Mouse (Mus musculus): ENCODE data around the gene Exosc1. TPM values are rescaled to one million over a fixed set of nuclear protein-coding genes. Genes with fewer than 3 reads are reported as not detected.
A peak's percentile ranks its signal among the peaks of the same experiment; 100 is the strongest.

Exosc1 gene
- 0.70 and 0.94 TPM in 2 replicates for polyA plus RNA-seq (2012)

DNA sequence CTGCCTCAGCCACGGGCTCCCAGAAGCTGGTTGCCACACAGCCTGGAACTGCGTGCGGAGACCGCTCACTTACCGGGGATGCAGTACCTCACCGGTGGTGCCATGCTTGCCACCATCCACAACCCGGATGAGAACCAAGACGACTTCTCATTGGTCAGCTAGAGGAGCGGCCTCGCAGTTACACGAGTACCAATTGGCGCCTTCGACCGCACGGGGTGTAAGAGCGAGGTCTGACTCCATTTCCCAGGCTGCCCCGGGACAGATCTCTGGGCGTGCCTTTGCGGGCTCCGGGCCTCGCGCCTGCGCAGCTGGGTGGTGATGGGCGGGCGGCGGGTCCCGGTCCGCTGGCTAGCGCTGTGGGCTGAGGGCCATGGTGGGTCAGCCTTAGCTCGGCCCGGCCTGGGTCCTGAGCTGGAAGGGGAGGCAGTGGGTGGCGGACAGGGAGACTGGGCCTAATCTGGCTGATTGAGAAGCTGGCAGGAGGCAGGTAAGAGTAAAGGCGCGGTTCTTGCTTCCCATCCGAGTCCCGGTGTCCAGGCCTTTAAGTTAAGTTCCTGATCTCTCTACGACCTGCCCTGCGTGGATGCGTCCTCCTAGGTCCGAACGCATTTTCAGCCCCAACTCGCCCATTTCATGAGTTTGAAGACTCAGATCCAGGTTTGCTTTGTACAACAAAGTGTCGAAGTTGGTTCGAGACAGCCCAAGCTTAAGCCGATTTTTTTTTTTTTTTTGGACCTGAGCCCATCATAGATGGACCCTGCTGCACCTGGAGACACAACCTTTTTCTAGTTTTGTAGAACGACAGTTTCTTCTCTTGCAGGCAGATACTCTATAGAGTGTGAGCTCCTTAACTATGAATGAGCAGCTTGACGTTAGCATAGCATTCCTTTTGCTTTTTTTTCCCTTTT, at the start of gene Exosc1, which contains the start of gene Zdhhc16:
TSS of gene Exosc1 (minus strand) at position 245 of the 908 bp plus-strand sequence.
TSS of gene Zdhhc16 (plus strand) at position 302 of the 908 bp plus-strand sequence.
- H3K36me3 ChIP-seq (ENCODE audit: control insufficient read depth) = peaks cover 49% of the 10 kb centered on the region
- TF ChIP-seq GATA1 (IDR thresholded peaks at IDR 0.05; ENCODE audit: low read length) (no peak), TAL1 (IDR thresholded peaks at IDR 0.05; ENCODE audit: low read length) (no peak)
- no peaks in the 10 kb centered on the region for H3K27me3 ChIP-seq (ENCODE audit: control insufficient read depth)
- peak within 1 kb of the TSS; percentile 98 for H3K4me3 ChIP-seq (replicated peaks)
- no peaks in the 10 kb centered on the region for H3K9me3 ChIP-seq (ENCODE audit: control insufficient read depth, low read length)
- H3K4me1 ChIP-seq (ENCODE audit: control insufficient read depth) = peaks cover 38% of the 10 kb centered on the region

DNA sequence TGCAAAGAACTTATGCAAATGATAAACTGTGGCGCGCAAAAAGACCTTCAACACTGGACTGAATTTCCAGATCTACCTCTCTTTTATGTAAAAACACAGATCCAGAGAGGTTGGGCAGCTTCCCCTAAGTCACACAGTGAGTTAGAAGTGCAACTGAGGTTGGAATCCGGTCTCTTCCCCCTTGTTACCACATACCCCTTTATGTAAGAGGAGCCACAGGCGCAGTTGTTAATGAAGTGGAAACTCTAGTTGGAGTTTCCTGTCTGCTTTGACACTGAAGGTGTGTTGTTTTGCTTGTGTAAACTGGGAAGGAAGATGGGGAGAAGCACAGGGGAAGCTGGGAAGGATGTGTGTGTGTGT, 49.5 kb upstream of the Exosc1 start:
- H3K4me3 ChIP-seq (replicated peaks) = peak overlapping the region; percentile 78
- no peaks in the 10 kb centered on the region; the same call in 1 of the 2 replicates for H3K9me3 ChIP-seq (ENCODE audit: control insufficient read depth, low read length)
- H3K36me3 ChIP-seq (ENCODE audit: control insufficient read depth) = peaks cover 8% of the 10 kb centered on the region
- TF ChIP-seq GATA1 (IDR thresholded peaks at IDR 0.05; ENCODE audit: low read length) (no peak), TAL1 (IDR thresholded peaks at IDR 0.05; ENCODE audit: low read length) (no peak)
- H3K27me3 ChIP-seq (ENCODE audit: control insufficient read depth) = peaks cover 39% of the 10 kb centered on the region
- H3K4me1 ChIP-seq (ENCODE audit: control insufficient read depth) = peaks cover 34% of the 10 kb centered on the region

DNA sequence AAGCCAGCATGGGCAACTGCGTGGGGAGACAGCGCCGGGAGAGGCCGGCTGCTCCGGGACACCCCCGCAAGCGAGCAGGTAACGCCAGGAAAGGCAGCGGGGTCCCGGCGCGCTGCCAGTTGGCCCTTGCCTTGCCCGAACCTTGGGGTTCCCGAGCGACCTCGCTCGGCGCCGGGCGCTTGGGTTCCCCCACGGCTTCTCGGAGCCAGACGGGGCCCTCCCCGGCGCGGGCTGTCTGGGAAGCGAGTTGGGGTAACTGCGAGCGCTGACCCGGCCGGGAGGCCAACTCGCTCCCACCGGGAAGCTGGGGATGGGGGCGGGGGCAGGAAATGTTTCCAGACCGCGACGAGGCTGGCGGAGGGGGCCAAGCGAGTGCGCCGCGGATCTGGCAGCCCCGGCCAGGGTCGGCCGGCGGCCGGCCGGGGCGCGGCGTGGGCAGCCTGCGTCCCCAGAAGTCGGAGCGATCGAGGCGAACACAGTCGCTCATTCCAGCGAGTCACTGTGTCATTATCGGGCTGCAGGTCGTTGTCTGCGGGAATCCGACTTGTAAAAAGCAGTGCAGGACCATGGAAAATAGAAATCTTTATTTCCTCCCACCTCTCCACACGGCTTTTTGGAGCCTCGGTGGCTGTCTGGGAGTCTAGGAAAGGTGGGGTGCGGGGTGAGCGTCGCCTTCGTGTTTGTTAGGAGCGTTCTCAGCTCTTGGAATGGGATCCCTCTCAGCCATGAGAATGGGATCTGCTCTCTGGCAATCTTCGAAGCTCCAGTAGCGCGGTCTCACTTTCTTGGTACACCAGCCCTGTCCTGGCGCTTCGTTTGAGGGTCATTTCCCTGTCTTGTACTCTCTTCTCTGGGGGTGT, 48.9 kb upstream of the Exosc1 start:
- Histone ChIP-seq H3K36me3 (ENCODE audit: control insufficient read depth) (peaks cover 14% of the 10 kb centered on the region), H3K27me3 (ENCODE audit: control insufficient read depth) (peaks cover 39% of the 10 kb centered on the region), H3K9me3 (ENCODE audit: control insufficient read depth, low read length) (no peaks in the 10 kb centered on the region; the same call in 1 of the 2 replicates), H3K4me3 (replicated peaks) (peak overlapping the region; percentile 78), H3K4me1 (ENCODE audit: control insufficient read depth) (peaks cover 37% of the 10 kb centered on the region)
- TF ChIP-seq GATA1 (IDR thresholded peaks at IDR 0.05; ENCODE audit: low read length) (no peak), TAL1 (IDR thresholded peaks at IDR 0.05; ENCODE audit: low read length) (no peak)

DNA sequence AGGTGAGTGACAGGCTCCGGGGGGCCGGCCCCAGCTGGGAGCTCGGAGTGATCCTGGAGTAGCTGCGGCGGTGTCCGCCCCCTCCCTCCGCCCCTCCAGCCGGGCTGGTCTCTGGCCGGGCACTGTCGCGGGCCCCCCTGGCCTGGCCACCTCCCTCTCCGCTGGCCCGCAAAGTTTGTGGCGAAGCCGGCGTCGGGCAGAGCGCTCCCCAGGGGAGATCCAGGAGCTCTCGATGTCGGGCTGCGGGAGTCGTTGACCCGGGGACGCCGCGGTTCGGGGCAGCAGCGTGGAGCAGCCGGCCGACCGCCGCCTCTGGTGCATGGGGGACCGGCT, 48.3 kb upstream of the Exosc1 start, which contains the start of gene Ubtd1:
TSS of gene Ubtd1 (plus strand) at position 169 of the 333 bp plus-strand sequence.
- H3K4me3 ChIP-seq (replicated peaks) = peak within 1 kb of the TSS; percentile 78
- H3K36me3 ChIP-seq (ENCODE audit: control insufficient read depth) = peaks cover 18% of the 10 kb centered on the region
- H3K9me3 ChIP-seq (ENCODE audit: control insufficient read depth, low read length) = no peaks in the 10 kb centered on the region; the same call in 1 of the 2 replicates
- peaks cover 39% of the 10 kb centered on the region for H3K27me3 ChIP-seq (ENCODE audit: control insufficient read depth)
- no peak for TF ChIP-seq TAL1 (IDR thresholded peaks at IDR 0.05; ENCODE audit: low read length)
- no peak for TF ChIP-seq GATA1 (IDR thresholded peaks at IDR 0.05; ENCODE audit: low read length)
- H3K4me1 ChIP-seq (ENCODE audit: control insufficient read depth) = peaks cover 37% of the 10 kb centered on the region

DNA sequence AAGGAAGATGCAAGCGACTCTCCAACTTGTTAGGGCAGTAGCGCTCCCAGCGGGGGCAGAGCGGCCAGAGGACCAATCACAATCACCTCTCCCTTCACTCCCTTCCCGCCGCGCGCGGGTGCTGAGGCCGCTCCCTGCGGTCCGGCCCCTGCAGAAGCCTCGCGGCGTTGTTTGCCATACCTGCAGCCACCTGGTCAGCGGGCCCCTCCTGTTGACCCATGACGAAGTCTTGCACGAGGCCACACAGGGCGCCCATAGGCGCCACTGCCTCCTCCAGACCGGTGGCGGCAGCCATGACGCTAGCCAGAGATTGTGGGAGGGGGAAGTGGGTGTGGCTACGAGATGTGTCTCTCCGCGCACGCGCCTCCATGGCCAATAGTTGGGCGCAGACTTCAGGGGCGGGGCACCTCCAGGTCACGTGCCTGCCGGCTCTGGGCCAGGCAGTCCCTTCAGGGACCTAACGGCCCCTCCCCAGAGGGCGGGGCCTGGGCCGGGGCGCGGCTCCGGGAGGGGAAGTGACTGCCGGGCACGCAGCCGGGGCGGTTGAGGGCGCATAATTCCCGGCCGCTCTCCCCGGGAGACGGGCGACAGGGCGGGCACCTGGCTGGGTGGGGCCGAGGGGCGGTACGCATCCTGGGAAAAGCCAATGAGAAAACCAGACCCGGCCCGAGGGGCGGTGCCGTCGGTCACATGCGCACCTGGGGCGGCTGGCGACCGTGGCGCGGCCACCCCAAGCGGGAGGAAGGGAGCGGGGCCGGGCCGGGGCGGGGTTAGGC, 47.8 kb upstream of the Exosc1 start, which contains the start of gene Mms19:
TSS of gene Mms19 (minus strand) at position 339 of the 776 bp plus-strand sequence.
- H3K27me3 ChIP-seq (ENCODE audit: control insufficient read depth) = peaks cover 39% of the 10 kb centered on the region
- H3K4me3 ChIP-seq (replicated peaks) = peak within 1 kb of the TSS; percentile 78
- peaks cover 19% of the 10 kb centered on the region for H3K36me3 ChIP-seq (ENCODE audit: control insufficient read depth)
- peaks cover 37% of the 10 kb centered on the region for H3K4me1 ChIP-seq (ENCODE audit: control insufficient read depth)
- TF ChIP-seq GATA1 (IDR thresholded peaks at IDR 0.05; ENCODE audit: low read length) = no peak
- TF ChIP-seq TAL1 (IDR thresholded peaks at IDR 0.05; ENCODE audit: low read length) = no peak
- H3K9me3 ChIP-seq (ENCODE audit: control insufficient read depth, low read length) = no peaks in the 10 kb centered on the region; the same call in 1 of the 2 replicates

DNA sequence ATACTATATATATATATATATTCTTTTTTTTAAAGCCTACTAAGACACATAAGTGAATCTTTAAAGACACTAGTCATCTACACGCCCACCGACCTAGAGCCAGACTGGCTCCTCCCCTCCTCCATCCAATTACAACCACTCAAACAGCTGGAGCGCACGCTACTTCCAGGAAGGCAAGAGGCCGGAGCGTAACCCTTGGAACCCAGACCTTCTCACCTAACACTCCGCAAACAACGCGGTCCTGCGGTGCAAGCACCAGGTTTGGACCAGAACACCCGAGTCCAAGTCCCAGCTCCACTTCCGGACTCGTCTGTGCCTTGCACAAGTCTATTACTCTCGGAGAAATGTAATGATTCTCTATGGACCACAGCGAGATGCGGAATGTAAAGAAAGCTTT, 47.2 kb upstream of the Exosc1 start:
- H3K9me3 ChIP-seq (ENCODE audit: control insufficient read depth, low read length) = no peaks in the 10 kb centered on the region; the same call in 1 of the 2 replicates
- peaks cover 37% of the 10 kb centered on the region for H3K4me1 ChIP-seq (ENCODE audit: control insufficient read depth)
- peaks cover 39% of the 10 kb centered on the region for H3K27me3 ChIP-seq (ENCODE audit: control insufficient read depth)
- peaks cover 21% of the 10 kb centered on the region for H3K36me3 ChIP-seq (ENCODE audit: control insufficient read depth)
- TF ChIP-seq GATA1 (IDR thresholded peaks at IDR 0.05; ENCODE audit: low read length) (no peak), TAL1 (IDR thresholded peaks at IDR 0.05; ENCODE audit: low read length) (no peak)
- H3K4me3 ChIP-seq (replicated peaks) = peak overlapping the region; percentile 78

DNA sequence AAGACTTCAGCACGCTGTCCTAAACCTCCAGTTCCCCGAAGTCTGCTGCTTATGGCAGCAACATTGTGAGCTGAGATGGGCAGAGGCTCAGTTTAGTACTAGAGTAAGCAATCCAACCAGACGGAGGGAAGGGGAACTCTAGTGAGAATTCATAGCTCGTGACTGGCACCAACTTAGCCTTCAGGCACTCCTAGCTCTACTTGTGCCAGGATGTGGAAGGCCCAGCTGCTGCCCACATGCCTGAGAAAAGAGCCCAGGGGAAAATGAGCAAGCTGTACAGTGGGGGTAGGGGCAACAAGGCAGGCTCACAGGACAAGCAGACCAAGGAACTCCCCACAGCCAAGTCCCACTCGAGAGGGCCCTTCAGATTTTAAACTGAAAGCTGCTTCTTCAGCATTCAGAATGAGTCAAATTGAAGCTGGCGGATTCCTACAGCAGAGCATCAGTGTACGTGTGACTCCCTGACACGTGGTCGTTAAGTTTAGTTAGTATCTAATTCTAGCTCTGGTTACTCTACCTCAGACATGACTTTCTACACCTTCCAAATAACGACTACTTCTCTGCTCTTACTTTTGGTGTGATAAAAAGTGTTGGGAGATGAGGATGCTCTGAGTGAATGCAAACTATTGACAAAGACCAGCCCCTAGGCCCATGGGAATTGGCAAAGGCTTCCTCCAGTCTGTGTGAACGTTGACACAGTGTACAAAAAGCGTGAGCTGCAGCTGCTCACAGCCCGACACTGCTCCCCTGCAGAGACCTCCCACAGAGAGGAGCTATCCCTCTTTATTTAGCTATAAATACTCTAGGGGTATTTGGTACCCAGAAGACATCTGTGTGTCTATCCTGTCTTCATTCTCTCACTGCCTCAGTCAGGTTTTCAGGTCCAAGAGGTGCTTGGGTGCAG, 40.9 kb upstream of the Exosc1 start:
- H3K9me3 ChIP-seq (ENCODE audit: control insufficient read depth, low read length) = no peaks in the 10 kb centered on the region
- TF ChIP-seq GATA1 (IDR thresholded peaks at IDR 0.05; ENCODE audit: low read length) (no peak), TAL1 (IDR thresholded peaks at IDR 0.05; ENCODE audit: low read length) (no peak)
- peaks cover 49% of the 10 kb centered on the region for H3K36me3 ChIP-seq (ENCODE audit: control insufficient read depth)
- no peaks in the 10 kb centered on the region for H3K27me3 ChIP-seq (ENCODE audit: control insufficient read depth)
- H3K4me1 ChIP-seq (ENCODE audit: control insufficient read depth) = peaks cover 8% of the 10 kb centered on the region; the same call in 1 of the 2 replicates
- no peak overlapping the region for H3K4me3 ChIP-seq (replicated peaks)

Measured in erythroblast, embryonic 14.5 days (primary cell).